Mouse (Mus musculus): ENCODE measurements around the gene Tnfaip8l2. TPM values are rescaled to one million over a fixed set of nuclear protein-coding genes. Genes with fewer than 3 reads are reported as not detected.

The Tnfaip8l2 gene
- total and polyA plus RNA-seq, 2 experiments from 2014 or later = 2.7 to 5.4 TPM

- DNase-seq (ENCODE audit: low spot score) (no peak), ATAC-seq (ENCODE audit: insufficient read depth, low read depth) (no peak)
- Histone ChIP-seq H3K36me3 (replicated peaks; ENCODE audit: control insufficient read depth, insufficient read depth, low read length) (no peaks in the 10 kb centered on the region), H3K4me1 (ENCODE audit: control insufficient read depth, insufficient read depth) (no peaks in the 10 kb centered on the region), H3K9ac (replicated peaks; ENCODE audit: low read depth, low read length) (no peak overlapping the region), H3K9me3 (replicated peaks; ENCODE audit: control insufficient read depth, low read length) (no peaks in the 10 kb centered on the region), H3K4me3 (ENCODE audit: low read depth, low read length) (no peak overlapping the region; the same call in 1 of the 2 replicates), H3K27ac (ENCODE audit: low read depth) (peak overlapping the region; percentile 48; the same call in 1 of the 2 replicates), H3K4me2 (ENCODE audit: low read depth, low read length) (peak overlapping the region; percentile 31; the same call in 1 of the 2 replicates), H3K27me3 (ENCODE audit: control insufficient read depth, insufficient read depth, low read length) (no peaks in the 10 kb centered on the region)
- TF ChIP-seq EP300 (IDR thresholded peaks at IDR 0.05; ENCODE audit: low read depth) (no peak), CTCF (IDR thresholded peaks at IDR 0.05; ENCODE audit: low read depth) (no peak)
- WGBS = 90% methylated on average over 9 of the region's 9 CpGs
Observed at GRCm38 (mm10) chr3:95141474-95141873, 686 bp downstream of the Tnfaip8l2 start.

GRCm38 (mm10) chr3:95140795-95141194 lies 1.4 kb downstream of the Tnfaip8l2 start:
- no peak for DNase-seq (ENCODE audit: low spot score)
- TF ChIP-seq CTCF (IDR thresholded peaks at IDR 0.05; ENCODE audit: low read depth) (no peak), EP300 (IDR thresholded peaks at IDR 0.05; ENCODE audit: low read depth) (no peak)
- Histone ChIP-seq H3K36me3 (replicated peaks; ENCODE audit: control insufficient read depth, insufficient read depth, low read length) (no peaks in the 10 kb centered on the region), H3K4me3 (ENCODE audit: low read depth, low read length) (no peak overlapping the region), H3K9me3 (replicated peaks; ENCODE audit: control insufficient read depth, low read length) (no peaks in the 10 kb centered on the region), H3K27me3 (ENCODE audit: control insufficient read depth, insufficient read depth, low read length) (no peaks in the 10 kb centered on the region), H3K4me2 (ENCODE audit: low read depth, low read length) (no peak overlapping the region), H3K27ac (ENCODE audit: low read depth) (peak overlapping the region; percentile 48; the same call in 1 of the 2 replicates), H3K9ac (replicated peaks; ENCODE audit: low read depth, low read length) (no peak overlapping the region), H3K4me1 (ENCODE audit: control insufficient read depth, insufficient read depth) (no peaks in the 10 kb centered on the region)
- ATAC-seq (ENCODE audit: insufficient read depth, low read depth) = no peak
- 95% methylated on average over 6 of the region's 6 CpGs for WGBS

- Histone ChIP-seq H3K4me1 (ENCODE audit: control insufficient read depth, insufficient read depth) (peaks cover 2% of the 10 kb centered on the region; the same call in 1 of the 2 replicates), H3K27me3 (ENCODE audit: control insufficient read depth, insufficient read depth, low read length) (no peaks in the 10 kb centered on the region), H3K9me3 (replicated peaks; ENCODE audit: control insufficient read depth, low read length) (no peaks in the 10 kb centered on the region), H3K4me2 (ENCODE audit: low read depth, low read length) (no peak overlapping the region), H3K4me3 (ENCODE audit: low read depth, low read length) (no peak overlapping the region), H3K36me3 (replicated peaks; ENCODE audit: control insufficient read depth, insufficient read depth, low read length) (no peaks in the 10 kb centered on the region), H3K9ac (replicated peaks; ENCODE audit: low read depth, low read length) (no peak overlapping the region), H3K27ac (ENCODE audit: low read depth) (no peak overlapping the region)
- DNase-seq (ENCODE audit: low spot score) = no peak
- ATAC-seq (ENCODE audit: insufficient read depth, low read depth) = no peak
- TF ChIP-seq CTCF (IDR thresholded peaks at IDR 0.05; ENCODE audit: low read depth) (no peak), EP300 (IDR thresholded peaks at IDR 0.05; ENCODE audit: low read depth) (no peak)
- 56% methylated on average over 18 of the region's 18 CpGs for WGBS
Observed at GRCm38 (mm10) chr3:95140289-95140595, 1.9 kb downstream of the Tnfaip8l2 start.

GRCm38 (mm10) chr3:95139586-95140288 lies 2.4 kb downstream of the Tnfaip8l2 start:
- H3K27me3 ChIP-seq (ENCODE audit: control insufficient read depth, insufficient read depth, low read length) = no peaks in the 10 kb centered on the region
- H3K9ac ChIP-seq (replicated peaks; ENCODE audit: low read depth, low read length) = no peak overlapping the region
- ATAC-seq (ENCODE audit: insufficient read depth, low read depth) (0 out of 2 replicates have a peak, but pooled peaks have one; percentile 19), DNase-seq (ENCODE audit: low spot score) (no peak)
- WGBS = 57% methylated on average over 25 of the region's 25 CpGs
- H3K9me3 ChIP-seq (replicated peaks; ENCODE audit: control insufficient read depth, low read length) = no peaks in the 10 kb centered on the region
- H3K4me1 ChIP-seq (ENCODE audit: control insufficient read depth, insufficient read depth) = peaks cover 6% of the 10 kb centered on the region; the same call in 1 of the 2 replicates
- H3K4me3 ChIP-seq (ENCODE audit: low read depth, low read length) = no peak overlapping the region
- no peak overlapping the region for H3K4me2 ChIP-seq (ENCODE audit: low read depth, low read length)
- no peak overlapping the region for H3K27ac ChIP-seq (ENCODE audit: low read depth)
- TF ChIP-seq CTCF (IDR thresholded peaks at IDR 0.05; ENCODE audit: low read depth) (no peak), EP300 (IDR thresholded peaks at IDR 0.05; ENCODE audit: low read depth) (no peak)
- H3K36me3 ChIP-seq (replicated peaks; ENCODE audit: control insufficient read depth, insufficient read depth, low read length) = no peaks in the 10 kb centered on the region

GRCm38 (mm10) chr3:95136336-95136735 lies 5.8 kb downstream of the Tnfaip8l2 start:
- ATAC-seq (ENCODE audit: insufficient read depth, low read depth) (no peak), DNase-seq (ENCODE audit: low spot score) (no peak)
- peaks cover 6% of the 10 kb centered on the region; the same call in 1 of the 2 replicates for H3K4me1 ChIP-seq (ENCODE audit: control insufficient read depth, insufficient read depth)
- 84% methylated on average over 3 of the region's 3 CpGs for WGBS
- H3K4me3 ChIP-seq (ENCODE audit: low read depth, low read length) = no peak overlapping the region
- H3K27me3 ChIP-seq (ENCODE audit: control insufficient read depth, insufficient read depth, low read length) = no peaks in the 10 kb centered on the region
- H3K27ac ChIP-seq (ENCODE audit: low read depth) = no peak overlapping the region
- H3K36me3 ChIP-seq (replicated peaks; ENCODE audit: control insufficient read depth, insufficient read depth, low read length) = peaks cover 6% of the 10 kb centered on the region
- H3K4me2 ChIP-seq (ENCODE audit: low read depth, low read length) = no peak overlapping the region
- H3K9ac ChIP-seq (replicated peaks; ENCODE audit: low read depth, low read length) = no peak overlapping the region
- TF ChIP-seq CTCF (IDR thresholded peaks at IDR 0.05; ENCODE audit: low read depth) (no peak), EP300 (IDR thresholded peaks at IDR 0.05; ENCODE audit: low read depth) (no peak)
- no peaks in the 10 kb centered on the region for H3K9me3 ChIP-seq (replicated peaks; ENCODE audit: control insufficient read depth, low read length)

All from heart, postnatal 0 days (tissue).